Mouse (Mus musculus): ENCODE measurements around the gene Xlr5c. TPM values are rescaled to one million over a fixed set of nuclear protein-coding genes. Genes with fewer than 3 reads are reported as not detected.
"Not testable (repeated sequence)": the region's sequence is repeated elsewhere in the genome, so short reads cannot be mapped to it uniquely, and the experiment has no call there.

The Xlr5c gene
- polyA plus RNA-seq (2015; fragmentation: Nextera tagmentation; extraction: Ambion mirVana), result not detected in 2 replicates

- not testable (repeated sequence) for H3K27me3 ChIP-seq (ENCODE audit: control insufficient read depth, insufficient read depth, low read depth, low read length); H3K9ac ChIP-seq (ENCODE audit: low read length); H3K4me2 ChIP-seq (ENCODE audit: low read depth, low read length); H3K4me1 ChIP-seq (replicated peaks; ENCODE audit: control insufficient read depth, insufficient read depth, low read length); H3K9me3 ChIP-seq (ENCODE audit: control insufficient read depth, low read length); ATAC-seq (ENCODE audit: low read depth); H3K4me3 ChIP-seq (ENCODE audit: low read length); H3K27ac ChIP-seq (ENCODE audit: low read length); H3K36me3 ChIP-seq (ENCODE audit: control insufficient read depth, insufficient read depth, low read length)
- 86% methylated on average over 13 of the region's 17 CpGs for WGBS
Observed at GRCm38 (mm10) chrX:73292876-73293275, at the start of gene Xlr5c, which contains the start of gene Xlr5a. TSS of gene Xlr5c (minus strand) at chrX:73292976. TSS of gene Xlr5a (minus strand) at chrX:73292976.

GRCm38 (mm10) chrX:73342483-73342895 is 49.7 kb upstream of the Xlr5c start, which contains the start of gene Zfp275:
TSS of gene Zfp275 (plus strand) at chrX:73342621.
- H3K36me3 ChIP-seq (ENCODE audit: control insufficient read depth, insufficient read depth, low read length), result no peaks in the 10 kb centered on the region
- H3K9ac ChIP-seq (ENCODE audit: low read length), result peak within 1 kb of the TSS; percentile 78
- peak within 1 kb of the TSS; percentile 46 for H3K27ac ChIP-seq (ENCODE audit: low read length)
- H3K27me3 ChIP-seq (ENCODE audit: control insufficient read depth, insufficient read depth, low read depth, low read length), result no peaks in the 10 kb centered on the region
- peak within 1 kb of the TSS; percentile 58 for H3K4me2 ChIP-seq (ENCODE audit: low read depth, low read length)
- 18% methylated on average over 34 of the region's 37 CpGs for WGBS
- ATAC-seq (ENCODE audit: low read depth), result peak; percentile 99
- no peaks in the 10 kb centered on the region for H3K9me3 ChIP-seq (ENCODE audit: control insufficient read depth, low read length)
- peaks cover 7% of the 10 kb centered on the region; the same call in 1 of the 2 replicates for H3K4me1 ChIP-seq (replicated peaks; ENCODE audit: control insufficient read depth, insufficient read depth, low read length)
- peak within 1 kb of the TSS; percentile 71 for H3K4me3 ChIP-seq (ENCODE audit: low read length)

GRCm38 (mm10) chrX:73342068-73342467 is 49.3 kb upstream of the Xlr5c start:
- no peaks in the 10 kb centered on the region for H3K36me3 ChIP-seq (ENCODE audit: control insufficient read depth, insufficient read depth, low read length)
- peak; percentile 29 for ATAC-seq (ENCODE audit: low read depth)
- H3K9me3 ChIP-seq (ENCODE audit: control insufficient read depth, low read length), result no peaks in the 10 kb centered on the region
- H3K4me3 ChIP-seq (ENCODE audit: low read length), result peak overlapping the region; percentile 71
- no peak overlapping the region for H3K27ac ChIP-seq (ENCODE audit: low read length)
- no peaks in the 10 kb centered on the region for H3K27me3 ChIP-seq (ENCODE audit: control insufficient read depth, insufficient read depth, low read depth, low read length)
- H3K4me2 ChIP-seq (ENCODE audit: low read depth, low read length), result peak overlapping the region; percentile 58
- H3K9ac ChIP-seq (ENCODE audit: low read length), result no peak overlapping the region
- WGBS, result 25% methylated on average over 3 of the region's 3 CpGs
- peaks cover 7% of the 10 kb centered on the region; the same call in 1 of the 2 replicates for H3K4me1 ChIP-seq (replicated peaks; ENCODE audit: control insufficient read depth, insufficient read depth, low read length)

- Histone ChIP-seq H3K4me3 (ENCODE audit: low read length) (no peak overlapping the region), H3K27me3 (ENCODE audit: control insufficient read depth, insufficient read depth, low read depth, low read length) (no peaks in the 10 kb centered on the region), H3K4me2 (ENCODE audit: low read depth, low read length) (no peak overlapping the region), H3K36me3 (ENCODE audit: control insufficient read depth, insufficient read depth, low read length) (no peaks in the 10 kb centered on the region), H3K27ac (ENCODE audit: low read length) (no peak overlapping the region), H3K4me1 (replicated peaks; ENCODE audit: control insufficient read depth, insufficient read depth, low read length) (peaks cover 7% of the 10 kb centered on the region; the same call in 1 of the 2 replicates), H3K9me3 (ENCODE audit: control insufficient read depth, low read length) (no peaks in the 10 kb centered on the region), H3K9ac (ENCODE audit: low read length) (no peak overlapping the region)
- no peak for ATAC-seq (ENCODE audit: low read depth)
- 63% methylated on average over 1 of the region's 1 CpGs for WGBS
Observed at GRCm38 (mm10) chrX:73341473-73341872, 48.7 kb upstream of the Xlr5c start.

- H3K27ac ChIP-seq (ENCODE audit: low read length), result no peak within 1 kb of the TSS
- no peak within 1 kb of the TSS for H3K9ac ChIP-seq (ENCODE audit: low read length)
- H3K36me3 ChIP-seq (ENCODE audit: control insufficient read depth, insufficient read depth, low read length), result no peaks in the 10 kb centered on the region
- no peaks in the 10 kb centered on the region for H3K4me1 ChIP-seq (replicated peaks; ENCODE audit: control insufficient read depth, insufficient read depth, low read length)
- no peak within 1 kb of the TSS for H3K4me2 ChIP-seq (ENCODE audit: low read depth, low read length)
- H3K4me3 ChIP-seq (ENCODE audit: low read length), result no peak within 1 kb of the TSS
- H3K9me3 ChIP-seq (ENCODE audit: control insufficient read depth, low read length), result no peaks in the 10 kb centered on the region
- WGBS, result 83% methylated on average over 4 of the region's 4 CpGs
- no peak for ATAC-seq (ENCODE audit: low read depth)
- no peaks in the 10 kb centered on the region for H3K27me3 ChIP-seq (ENCODE audit: control insufficient read depth, insufficient read depth, low read depth, low read length)
Observed at GRCm38 (mm10) chrX:73336740-73337139, 44.0 kb upstream of the Xlr5c start, which contains the start of gene Gm45015. TSS of gene Gm45015 (minus strand) at chrX:73336840.

- H3K9ac ChIP-seq (ENCODE audit: low read length), result no peak overlapping the region
- ATAC-seq (ENCODE audit: low read depth), result no peak
- no peak overlapping the region for H3K4me3 ChIP-seq (ENCODE audit: low read length)
- no peaks in the 10 kb centered on the region for H3K9me3 ChIP-seq (ENCODE audit: control insufficient read depth, low read length)
- H3K27ac ChIP-seq (ENCODE audit: low read length), result no peak overlapping the region
- no peaks in the 10 kb centered on the region for H3K4me1 ChIP-seq (replicated peaks; ENCODE audit: control insufficient read depth, insufficient read depth, low read length)
- H3K4me2 ChIP-seq (ENCODE audit: low read depth, low read length), result no peak overlapping the region
- no peaks in the 10 kb centered on the region for H3K27me3 ChIP-seq (ENCODE audit: control insufficient read depth, insufficient read depth, low read depth, low read length)
- no peaks in the 10 kb centered on the region for H3K36me3 ChIP-seq (ENCODE audit: control insufficient read depth, insufficient read depth, low read length)
Observed at GRCm38 (mm10) chrX:73333548-73333947, 40.8 kb upstream of the Xlr5c start.

- Histone ChIP-seq H3K4me2 (ENCODE audit: low read depth, low read length) (no peak overlapping the region), H3K9ac (ENCODE audit: low read length) (no peak overlapping the region), H3K9me3 (ENCODE audit: control insufficient read depth, low read length) (no peaks in the 10 kb centered on the region), H3K36me3 (ENCODE audit: control insufficient read depth, insufficient read depth, low read length) (no peaks in the 10 kb centered on the region), H3K27me3 (ENCODE audit: control insufficient read depth, insufficient read depth, low read depth, low read length) (no peaks in the 10 kb centered on the region), H3K4me1 (replicated peaks; ENCODE audit: control insufficient read depth, insufficient read depth, low read length) (no peaks in the 10 kb centered on the region), H3K4me3 (ENCODE audit: low read length) (no peak overlapping the region), H3K27ac (ENCODE audit: low read length) (no peak overlapping the region)
- 68% methylated on average over 2 of the region's 2 CpGs for WGBS
- ATAC-seq (ENCODE audit: low read depth), result no peak
Observed at GRCm38 (mm10) chrX:73327215-73327614, 34.4 kb upstream of the Xlr5c start.

- Histone ChIP-seq H3K36me3 (ENCODE audit: control insufficient read depth, insufficient read depth, low read length) (no peaks in the 10 kb centered on the region), H3K4me3 (ENCODE audit: low read length) (no peak overlapping the region), H3K4me1 (replicated peaks; ENCODE audit: control insufficient read depth, insufficient read depth, low read length) (no peaks in the 10 kb centered on the region), H3K27me3 (ENCODE audit: control insufficient read depth, insufficient read depth, low read depth, low read length) (no peaks in the 10 kb centered on the region), H3K4me2 (ENCODE audit: low read depth, low read length) (no peak overlapping the region), H3K9ac (ENCODE audit: low read length) (no peak overlapping the region), H3K9me3 (ENCODE audit: control insufficient read depth, low read length) (no peaks in the 10 kb centered on the region), H3K27ac (ENCODE audit: low read length) (no peak overlapping the region)
- 68% methylated on average over 3 of the region's 3 CpGs for WGBS
- ATAC-seq (ENCODE audit: low read depth), result no peak
Observed at GRCm38 (mm10) chrX:73321029-73321428, 28.3 kb upstream of the Xlr5c start.

- Histone ChIP-seq H3K4me3 (ENCODE audit: low read length) (no peak overlapping the region), H3K27me3 (ENCODE audit: control insufficient read depth, insufficient read depth, low read depth, low read length) (no peaks in the 10 kb centered on the region), H3K36me3 (ENCODE audit: control insufficient read depth, insufficient read depth, low read length) (no peaks in the 10 kb centered on the region), H3K9ac (ENCODE audit: low read length) (no peak overlapping the region), H3K4me1 (replicated peaks; ENCODE audit: control insufficient read depth, insufficient read depth, low read length) (no peaks in the 10 kb centered on the region), H3K27ac (ENCODE audit: low read length) (no peak overlapping the region), H3K4me2 (ENCODE audit: low read depth, low read length) (no peak overlapping the region), H3K9me3 (ENCODE audit: control insufficient read depth, low read length) (no peaks in the 10 kb centered on the region)
- WGBS, result 33% methylated on average over 3 of the region's 3 CpGs
- no peak for ATAC-seq (ENCODE audit: low read depth)
Observed at GRCm38 (mm10) chrX:73312522-73312921, 19.7 kb upstream of the Xlr5c start.

GRCm38 (mm10) chrX:73295745-73296144 is 3.0 kb upstream of the Xlr5c start:
- not testable (repeated sequence) for ATAC-seq (ENCODE audit: low read depth); H3K9ac ChIP-seq (ENCODE audit: low read length); H3K27ac ChIP-seq (ENCODE audit: low read length); H3K4me3 ChIP-seq (ENCODE audit: low read length); H3K36me3 ChIP-seq (ENCODE audit: control insufficient read depth, insufficient read depth, low read length); H3K27me3 ChIP-seq (ENCODE audit: control insufficient read depth, insufficient read depth, low read depth, low read length); H3K4me1 ChIP-seq (replicated peaks; ENCODE audit: control insufficient read depth, insufficient read depth, low read length); H3K9me3 ChIP-seq (ENCODE audit: control insufficient read depth, low read length); H3K4me2 ChIP-seq (ENCODE audit: low read depth, low read length)
- 46% methylated on average over 6 of the region's 10 CpGs for WGBS
